7 mouse cellular contexts compared by ENCODE assay signal in genomic region chr11:96622782-96623181, GRCm38 (mm10).
DNase-seq lines count a peak whose midpoint lies in the region; ATAC-seq and TF ChIP-seq lines count a peak whose summit lies in the region.

No protein-coding gene starts in this region.

- intact Hi-C loops in left cerebral cortex, postnatal 36 days (cut with DNase I), result loop anchor here (5.0 kb wide), 2 partner anchors 70 to 345 kb away; no protein-coding TSS in a partner anchor

- H3K36me3 ChIP-seq in embryonic facial prominence, embryonic 11.5 days (replicated peaks; ENCODE audit: control insufficient read depth, insufficient read depth, low read depth, low read length), result no peaks in the 10 kb centered on the region
- H3K36me3 ChIP-seq in intestine, postnatal 0 days (ENCODE audit: control insufficient read depth, insufficient read depth), result no peaks in the 10 kb centered on the region
- H3K36me3 ChIP-seq in lung, embryonic 16.5 days (ENCODE audit: control insufficient read depth, insufficient read depth, low read length), result no peaks in the 10 kb centered on the region

- ATAC-seq in embryonic facial prominence, embryonic 11.5 days (replicated peaks; ENCODE audit: insufficient number of reproducible peaks, low FRiP score, low TSS enrichment, low read depth), result no peak
- peak; percentile 80 for ATAC-seq in intestine, postnatal 0 days
- 0 out of 2 replicates have a peak, but pooled peaks have one; percentile 38 for ATAC-seq in lung, embryonic 16.5 days (ENCODE audit: low read depth)

- TF ChIP-seq CTCF in intestine, postnatal 0 days (IDR thresholded peaks at IDR 0.05; ENCODE audit: low read depth), result peak; percentile 79

- H3K4me2 ChIP-seq in embryonic facial prominence, embryonic 11.5 days (ENCODE audit: low read depth, low read length), result no peak overlapping the region
- no peak overlapping the region for H3K4me2 ChIP-seq in intestine, postnatal 0 days (replicated peaks; ENCODE audit: low read depth)
- no peak overlapping the region for H3K4me2 ChIP-seq in lung, embryonic 16.5 days (ENCODE audit: low read depth, low read length)

- no peaks in the 10 kb centered on the region for H3K27me3 ChIP-seq in embryonic facial prominence, embryonic 11.5 days (ENCODE audit: control insufficient read depth, insufficient read depth, low read length)
- H3K27me3 ChIP-seq in intestine, postnatal 0 days (replicated peaks; ENCODE audit: control insufficient read depth, insufficient read depth, low read length), result peaks cover 25% of the 10 kb centered on the region
- peaks cover 14% of the 10 kb centered on the region for H3K27me3 ChIP-seq in lung, embryonic 16.5 days (ENCODE audit: control insufficient read depth, insufficient read depth, low read depth, low read length)

- H3K9ac ChIP-seq in embryonic facial prominence, embryonic 11.5 days (replicated peaks; ENCODE audit: low read length), result no peak overlapping the region
- H3K9ac ChIP-seq in intestine, postnatal 0 days (ENCODE audit: low read depth, low read length), result no peak overlapping the region
- no peak overlapping the region for H3K9ac ChIP-seq in lung, embryonic 16.5 days (ENCODE audit: low read length)

- no peaks in the 10 kb centered on the region for H3K4me1 ChIP-seq in embryonic facial prominence, embryonic 11.5 days (ENCODE audit: control insufficient read depth, insufficient read depth, low read length)
- no peaks in the 10 kb centered on the region for H3K4me1 ChIP-seq in intestine, postnatal 0 days (replicated peaks; ENCODE audit: control insufficient read depth, insufficient read depth, low read length)
- H3K4me1 ChIP-seq in lung, embryonic 16.5 days (replicated peaks; ENCODE audit: control insufficient read depth, insufficient read depth, low read length), result no peaks in the 10 kb centered on the region; the same call in 1 of the 2 replicates

- DNase-seq in A20 (ENCODE audit: low read depth, low spot score) (peak; percentile 48), ES-CJ7 (ENCODE audit: low read depth, low spot score) (peak; percentile 92)
- peak; percentile 50 for DNase-seq in embryonic facial prominence, embryonic 11.5 days (ENCODE audit: low spot score)
- peak; percentile 56 for DNase-seq in testis, postnatal 14 days (ENCODE audit: low spot score)
- no peak for DNase-seq in left cerebral cortex, postnatal 36 days (ENCODE audit: low spot score in 2 of 2)

- WGBS in embryonic facial prominence, embryonic 11.5 days, result 8% methylated on average over 9 of the region's 9 CpGs
- 17% methylated on average over 9 of the region's 9 CpGs for WGBS in intestine, postnatal 0 days
- WGBS in lung, embryonic 16.5 days, result 21% methylated on average over 9 of the region's 9 CpGs

- no peak overlapping the region for H3K4me3 ChIP-seq in embryonic facial prominence, embryonic 11.5 days (ENCODE audit: low read depth, low read length)
- H3K4me3 ChIP-seq in intestine, postnatal 0 days (ENCODE audit: low read depth, low read length), result no peak overlapping the region
- no peak overlapping the region for H3K4me3 ChIP-seq in lung, embryonic 16.5 days (ENCODE audit: low read length)

- no peak overlapping the region for H3K27ac ChIP-seq in embryonic facial prominence, embryonic 11.5 days (replicated peaks; ENCODE audit: low read depth, low read length)
- H3K27ac ChIP-seq in intestine, postnatal 0 days (ENCODE audit: low read depth, low read length), result no peak overlapping the region
- no peak overlapping the region for H3K27ac ChIP-seq in lung, embryonic 16.5 days (ENCODE audit: low read length)

- H3K9me3 ChIP-seq in embryonic facial prominence, embryonic 11.5 days (replicated peaks; ENCODE audit: control insufficient read depth, low read length), result no peaks in the 10 kb centered on the region
- no peaks in the 10 kb centered on the region for H3K9me3 ChIP-seq in intestine, postnatal 0 days (ENCODE audit: control insufficient read depth)
- H3K9me3 ChIP-seq in lung, embryonic 16.5 days (ENCODE audit: control insufficient read depth, low read length), result no peaks in the 10 kb centered on the region

Comparison
In these comparisons a context has a peak if more than half of its experiments do, and no peak if none do; other contexts are left out.
1. DNase-seq: peak in A20 (single experiment), ES-CJ7 (single experiment), embryonic facial prominence, embryonic 11.5 days (single experiment) and testis, postnatal 14 days (single experiment); none in left cerebral cortex, postnatal 36 days (0 of 2).